Mouse (Mus musculus): ENCODE data around the gene Il2. TPM values are rescaled to one million over a fixed set of nuclear protein-coding genes. Genes with fewer than 3 reads are reported as not detected.

Il2 gene
- total RNA-seq (2021) (not detected), polyA plus RNA-seq (2012; rRNA removed) (not detected in 2 replicates)
- long read RNA-seq: 0 reads

DNA sequence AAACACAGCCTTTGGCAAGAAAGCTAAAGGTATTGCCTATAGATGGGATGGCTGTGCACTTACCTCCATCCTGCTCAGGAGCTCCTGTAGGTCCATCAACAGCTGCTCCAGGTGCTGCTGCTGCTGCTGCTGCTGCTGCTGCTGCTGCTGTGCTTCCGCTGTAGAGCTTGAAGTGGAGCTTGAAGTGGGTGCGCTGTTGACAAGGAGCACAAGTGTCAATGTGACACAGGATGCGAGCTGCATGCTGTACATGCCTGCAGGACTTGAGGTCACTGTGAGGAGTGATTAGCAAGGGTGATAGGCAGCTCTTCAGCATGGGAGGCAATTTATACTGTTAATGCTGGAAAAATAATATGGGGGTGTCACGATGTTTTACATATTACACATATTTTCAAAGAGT is at the start of gene Il2:
Gene Il2, minus strand, starts transcription at position 305 of the 400 bp plus-strand sequence.
- Histone ChIP-seq H3K27me3 (ENCODE audit: control insufficient read depth, insufficient read depth, low read length) (no peaks in the 10 kb centered on the region), H3K9ac (ENCODE audit: low read depth, low read length) (no peak within 1 kb of the TSS), H3K79me2 (replicated peaks; ENCODE audit: control insufficient read depth, insufficient read depth, low read length) (no peaks in the 10 kb centered on the region; the same call in 1 of the 2 replicates), H3K27ac (no peak within 1 kb of the TSS), H3K36me3 (ENCODE audit: control insufficient read depth, insufficient read depth, low read length) (no peaks in the 10 kb centered on the region), H3K4me3 (no peak within 1 kb of the TSS), H3K4me1 (ENCODE audit: control insufficient read depth, insufficient read depth, low read length) (no peaks in the 10 kb centered on the region; the same call in 1 of the 2 replicates)
- DNase-seq: no peak
- no peak for TF ChIP-seq POLR2A (IDR thresholded peaks at IDR 0.05; ENCODE audit: insufficient read depth, low read depth, low read length)
- TF ChIP-seq CTCF (IDR thresholded peaks at IDR 0.05): no peak
- no peak for TF ChIP-seq EP300 (IDR thresholded peaks at IDR 0.05; ENCODE audit: insufficient read depth, low read depth, low read length)
- WGBS: 61% methylated on average over 4 of the region's 4 CpGs
- intact Hi-C loops (cut with DNase I): no loop called here

DNA sequence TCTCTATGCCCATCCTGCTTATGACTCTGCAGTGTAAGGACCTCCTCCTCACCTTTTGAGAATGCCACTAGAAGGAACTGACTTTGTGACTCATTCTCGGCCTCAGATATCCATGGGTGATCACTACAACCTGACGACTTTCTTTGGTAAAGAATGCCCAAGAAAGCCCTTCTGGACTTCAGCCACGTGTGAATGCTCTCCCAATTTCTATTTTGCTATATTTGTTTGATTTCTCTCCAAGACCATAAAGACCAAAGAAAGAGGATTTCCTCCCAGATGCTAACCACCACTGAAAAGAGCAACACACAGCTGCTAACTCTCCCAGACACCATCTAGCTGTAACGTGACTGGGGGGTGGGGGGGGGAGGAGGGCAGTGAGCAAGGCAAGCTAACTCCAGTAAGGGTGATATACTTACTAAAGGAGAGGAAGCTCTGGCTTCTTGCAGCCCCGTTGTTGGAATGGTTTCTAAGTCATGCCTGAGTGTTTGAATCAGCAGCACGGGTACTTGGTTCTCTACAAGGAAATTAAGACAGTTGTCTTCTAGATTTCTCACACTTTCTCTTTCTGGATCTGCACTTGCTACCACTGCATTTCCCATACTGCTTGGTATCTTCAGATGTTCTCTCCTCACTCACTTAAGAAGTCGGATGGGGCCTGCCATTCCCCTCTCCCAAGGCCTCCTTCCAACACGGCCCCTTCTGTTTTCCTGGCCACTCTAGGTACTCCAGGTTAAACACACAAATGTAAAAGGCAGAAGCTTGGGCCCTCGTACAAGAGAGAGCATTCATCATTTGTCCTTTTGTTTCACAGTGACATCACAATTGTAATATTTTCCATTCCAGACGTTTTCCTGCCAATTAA is 49.2 kb upstream of the Il2 start:
- H3K9ac ChIP-seq (ENCODE audit: low read depth, low read length): no peak overlapping the region
- H3K27me3 ChIP-seq (ENCODE audit: control insufficient read depth, insufficient read depth, low read length): no peaks in the 10 kb centered on the region
- H3K4me3 ChIP-seq: no peak overlapping the region
- TF ChIP-seq POLR2A (IDR thresholded peaks at IDR 0.05; ENCODE audit: insufficient read depth, low read depth, low read length): no peak
- no peak for TF ChIP-seq CTCF (IDR thresholded peaks at IDR 0.05)
- TF ChIP-seq EP300 (IDR thresholded peaks at IDR 0.05; ENCODE audit: insufficient read depth, low read depth, low read length): no peak
- no peak overlapping the region for H3K27ac ChIP-seq
- H3K36me3 ChIP-seq (ENCODE audit: control insufficient read depth, insufficient read depth, low read length): no peaks in the 10 kb centered on the region
- no peaks in the 10 kb centered on the region for H3K79me2 ChIP-seq (replicated peaks; ENCODE audit: control insufficient read depth, insufficient read depth, low read length)
- WGBS: 58% methylated on average over 10 of the region's 10 CpGs
- intact Hi-C loops (cut with DNase I): no loop called here
- no peaks in the 10 kb centered on the region for H3K4me1 ChIP-seq (ENCODE audit: control insufficient read depth, insufficient read depth, low read length)
- no peak for DNase-seq

DNA sequence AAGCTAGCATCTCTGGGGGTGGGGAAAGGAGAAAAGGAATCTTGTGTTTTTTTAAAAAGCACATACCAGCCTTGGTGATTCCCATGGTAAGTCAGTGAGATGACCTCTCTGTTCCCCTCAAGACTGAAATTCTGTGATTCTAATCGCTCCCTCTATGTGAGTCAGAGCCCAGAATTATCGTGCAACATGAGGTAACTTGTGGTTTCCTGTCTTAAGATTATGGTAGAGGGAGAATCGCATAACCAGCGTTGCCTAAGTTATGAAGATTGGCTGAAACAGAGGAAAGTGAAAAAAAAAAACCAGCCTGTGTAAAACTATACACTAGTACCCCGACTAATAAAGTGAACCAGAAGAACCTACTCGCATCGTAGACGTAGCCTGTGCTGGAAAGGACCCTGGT is 47.5 kb upstream of the Il2 start:
- intact Hi-C loops (cut with DNase I): no loop called here
- H3K4me1 ChIP-seq (ENCODE audit: control insufficient read depth, insufficient read depth, low read length): no peaks in the 10 kb centered on the region
- H3K4me3 ChIP-seq: no peak overlapping the region
- TF ChIP-seq POLR2A (IDR thresholded peaks at IDR 0.05; ENCODE audit: insufficient read depth, low read depth, low read length) (no peak), CTCF (IDR thresholded peaks at IDR 0.05) (no peak), EP300 (IDR thresholded peaks at IDR 0.05; ENCODE audit: insufficient read depth, low read depth, low read length) (no peak)
- H3K9ac ChIP-seq (ENCODE audit: low read depth, low read length): no peak overlapping the region
- H3K79me2 ChIP-seq (replicated peaks; ENCODE audit: control insufficient read depth, insufficient read depth, low read length): no peaks in the 10 kb centered on the region
- 64% methylated on average over 8 of the region's 8 CpGs for WGBS
- H3K36me3 ChIP-seq (ENCODE audit: control insufficient read depth, insufficient read depth, low read length): no peaks in the 10 kb centered on the region
- no peak overlapping the region for H3K27ac ChIP-seq
- no peaks in the 10 kb centered on the region for H3K27me3 ChIP-seq (ENCODE audit: control insufficient read depth, insufficient read depth, low read length)
- DNase-seq: no peak

GRCm38 (mm10) chr3:37169283-37169682 is 43.5 kb upstream of the Il2 start:
- H3K4me1 ChIP-seq (ENCODE audit: control insufficient read depth, insufficient read depth, low read length): no peaks in the 10 kb centered on the region
- no peak for DNase-seq
- intact Hi-C loops (cut with DNase I): no loop called here
- no peak overlapping the region for H3K9ac ChIP-seq (ENCODE audit: low read depth, low read length)
- no peaks in the 10 kb centered on the region for H3K27me3 ChIP-seq (ENCODE audit: control insufficient read depth, insufficient read depth, low read length)
- no peaks in the 10 kb centered on the region for H3K36me3 ChIP-seq (ENCODE audit: control insufficient read depth, insufficient read depth, low read length)
- no peaks in the 10 kb centered on the region for H3K79me2 ChIP-seq (replicated peaks; ENCODE audit: control insufficient read depth, insufficient read depth, low read length)
- 85% methylated on average over 2 of the region's 2 CpGs for WGBS
- no peak overlapping the region for H3K4me3 ChIP-seq
- TF ChIP-seq EP300 (IDR thresholded peaks at IDR 0.05; ENCODE audit: insufficient read depth, low read depth, low read length) (no peak), POLR2A (IDR thresholded peaks at IDR 0.05; ENCODE audit: insufficient read depth, low read depth, low read length) (no peak), CTCF (IDR thresholded peaks at IDR 0.05) (no peak)
- H3K27ac ChIP-seq: no peak overlapping the region

GRCm38 (mm10) chr3:37161096-37161495 is 35.3 kb upstream of the Il2 start:
- Histone ChIP-seq H3K27me3 (ENCODE audit: control insufficient read depth, insufficient read depth, low read length) (no peaks in the 10 kb centered on the region), H3K27ac (no peak overlapping the region), H3K36me3 (ENCODE audit: control insufficient read depth, insufficient read depth, low read length) (no peaks in the 10 kb centered on the region), H3K4me3 (no peak overlapping the region), H3K79me2 (replicated peaks; ENCODE audit: control insufficient read depth, insufficient read depth, low read length) (no peaks in the 10 kb centered on the region), H3K4me1 (ENCODE audit: control insufficient read depth, insufficient read depth, low read length) (no peaks in the 10 kb centered on the region), H3K9ac (ENCODE audit: low read depth, low read length) (no peak overlapping the region)
- intact Hi-C loops (cut with DNase I): no loop called here
- TF ChIP-seq EP300 (IDR thresholded peaks at IDR 0.05; ENCODE audit: insufficient read depth, low read depth, low read length) (no peak), CTCF (IDR thresholded peaks at IDR 0.05) (no peak), POLR2A (IDR thresholded peaks at IDR 0.05; ENCODE audit: insufficient read depth, low read depth, low read length) (no peak)
- no peak for DNase-seq
- 68% methylated on average over 4 of the region's 4 CpGs for WGBS

DNA sequence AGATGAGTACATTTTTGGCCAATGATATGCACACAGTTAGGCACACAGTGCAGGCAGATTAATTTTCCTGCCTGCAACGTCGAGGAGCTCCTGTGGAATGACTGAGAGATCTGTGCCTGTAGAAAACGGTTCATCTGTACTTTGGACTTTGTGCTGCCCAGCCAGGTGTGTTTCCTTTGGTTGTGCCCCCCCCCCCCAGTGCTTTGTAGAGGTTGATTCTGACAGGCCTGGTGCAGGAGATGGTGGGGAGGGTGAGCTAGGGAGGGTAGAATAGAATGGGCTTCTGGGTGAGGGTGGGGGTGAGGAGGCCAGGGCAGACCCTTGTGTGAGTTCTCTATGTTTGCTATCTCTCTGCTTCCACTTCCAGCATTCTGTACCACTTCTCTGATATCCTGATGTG is 32.5 kb upstream of the Il2 start:
- 87% methylated on average over 3 of the region's 3 CpGs for WGBS

More for the DNA sequence above, 32.5 kb upstream of the Il2 start:
- no peaks in the 10 kb centered on the region for H3K27me3 ChIP-seq (ENCODE audit: control insufficient read depth, insufficient read depth, low read length)
- H3K9ac ChIP-seq (ENCODE audit: low read depth, low read length): no peak overlapping the region
- H3K27ac ChIP-seq: no peak overlapping the region
- H3K79me2 ChIP-seq (replicated peaks; ENCODE audit: control insufficient read depth, insufficient read depth, low read length): no peaks in the 10 kb centered on the region
- H3K4me3 ChIP-seq: no peak overlapping the region
- H3K36me3 ChIP-seq (ENCODE audit: control insufficient read depth, insufficient read depth, low read length): no peaks in the 10 kb centered on the region
- intact Hi-C loops (cut with DNase I): no loop called here
- H3K4me1 ChIP-seq (ENCODE audit: control insufficient read depth, insufficient read depth, low read length): no peaks in the 10 kb centered on the region
- no peak for DNase-seq
- TF ChIP-seq POLR2A (IDR thresholded peaks at IDR 0.05; ENCODE audit: insufficient read depth, low read depth, low read length): no peak

All from heart, adult 2 months (tissue).